Comparison of ENCODE assay signal across 17 mouse cellular contexts in the genomic region with DNA sequence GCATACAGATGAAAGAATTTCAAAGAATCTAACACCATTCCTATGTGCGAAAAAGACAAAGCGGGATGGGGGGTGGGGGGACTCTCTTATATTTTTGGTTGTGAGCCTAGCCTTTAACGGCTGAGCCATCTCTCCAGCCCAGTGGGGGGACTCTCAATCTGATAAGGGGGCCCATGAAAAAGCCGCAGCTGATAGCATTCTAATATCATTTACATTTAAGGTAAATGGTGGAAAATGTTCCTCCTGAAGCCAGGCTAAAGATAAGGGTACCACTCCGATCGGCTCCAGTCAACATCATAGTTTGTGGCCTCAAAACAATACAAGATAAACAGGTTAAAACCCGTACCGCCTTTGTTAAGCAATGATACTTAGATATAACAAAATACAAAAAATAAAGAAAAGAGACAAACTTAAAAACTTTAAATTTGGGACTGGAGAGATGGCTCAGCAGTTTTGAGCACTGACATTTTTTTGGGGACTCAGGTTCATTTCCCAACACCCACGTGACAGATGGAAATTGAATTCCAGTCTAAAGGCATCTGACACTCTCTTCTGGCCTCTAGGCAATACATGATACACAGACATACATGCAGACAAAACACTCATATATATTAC. TPM values are rescaled to one million over a fixed set of nuclear protein-coding genes. Genes with fewer than 3 reads are reported as not detected.
DNase-seq lines count a peak whose midpoint lies in the region; ATAC-seq and TF ChIP-seq lines count a peak whose summit lies in the region.
"Had no signal": no experiment of that assay in that cellular context is flagged by ENCODE, and none has a peak within 500 bp of the region (broad histone marks: within the 10 kb centered on the region; RNA-seq: fewer than 3 reads in every experiment).

No protein-coding gene starts in this region.

- WGBS in liver, embryonic 13.5 days (ENCODE audit: insufficient replicate concordance): 30% methylated on average over 9 of the region's 9 CpGs
- WGBS in liver, postnatal 0 days (ENCODE audit: insufficient replicate concordance): 58% methylated on average over 9 of the region's 9 CpGs
- 84% methylated on average over 9 of the region's 9 CpGs for WGBS in heart, embryonic 11.5 days (ENCODE audit: insufficient replicate concordance)
- WGBS in hindbrain, embryonic 12.5 days: 93% methylated on average over 9 of the region's 9 CpGs

- H3K27me3 ChIP-seq in liver, embryonic 13.5 days: no peaks in the 10 kb centered on the region
- no peaks in the 10 kb centered on the region for H3K27me3 ChIP-seq in liver, postnatal 0 days (ENCODE audit: insufficient read depth, low read length)
- H3K27me3 ChIP-seq in heart, embryonic 11.5 days (ENCODE audit: control insufficient read depth, insufficient read depth, low read length): no peaks in the 10 kb centered on the region
- H3K27me3 ChIP-seq in hindbrain, embryonic 12.5 days: no peaks in the 10 kb centered on the region
- H3K27me3 ChIP-seq: forebrain, embryonic 12.5 days had no signal

- peaks cover 25% of the 10 kb centered on the region for H3K4me1 ChIP-seq in liver, embryonic 13.5 days (replicated peaks)
- no peaks in the 10 kb centered on the region for H3K4me1 ChIP-seq in liver, postnatal 0 days (ENCODE audit: insufficient read depth)
- H3K4me1 ChIP-seq in heart, embryonic 11.5 days (ENCODE audit: control insufficient read depth, insufficient read depth, low read length): no peaks in the 10 kb centered on the region
- H3K4me1 ChIP-seq in hindbrain, embryonic 12.5 days: no peaks in the 10 kb centered on the region
- H3K4me1 ChIP-seq: embryonic facial prominence, embryonic 10.5 days; forebrain, embryonic 12.5 days had no signal

- peak overlapping the region; percentile 75 for H3K27ac ChIP-seq in liver, embryonic 13.5 days
- H3K27ac ChIP-seq in liver, postnatal 0 days (ENCODE audit: low read depth): peak overlapping the region; percentile 45
- H3K27ac ChIP-seq in heart, embryonic 11.5 days (ENCODE audit: low read depth, low read length): no peak overlapping the region
- H3K27ac ChIP-seq in hindbrain, embryonic 12.5 days: no peak overlapping the region
- H3K27ac ChIP-seq: embryonic facial prominence, embryonic 10.5 days; forebrain, embryonic 12.5 days; hindbrain, embryonic 14.5 days had no signal

- peak; percentile 71 for ATAC-seq in liver, embryonic 13.5 days (ENCODE audit: low read depth)
- ATAC-seq in liver, postnatal 0 days: peak; percentile 24; the same call in 1 of the 2 replicates
- no peak for ATAC-seq in heart, embryonic 11.5 days (replicated peaks; ENCODE audit: insufficient number of reproducible peaks, low FRiP score, low TSS enrichment)
- no peak for ATAC-seq in hindbrain, embryonic 12.5 days (ENCODE audit: low FRiP score)
- ATAC-seq: forebrain, embryonic 16.5 days had no signal

- H3K9me3 ChIP-seq in liver, embryonic 13.5 days (replicated peaks): no peaks in the 10 kb centered on the region
- no peaks in the 10 kb centered on the region for H3K9me3 ChIP-seq in liver, postnatal 0 days (ENCODE audit: low read length)
- no peaks in the 10 kb centered on the region for H3K9me3 ChIP-seq in heart, embryonic 11.5 days (replicated peaks; ENCODE audit: control insufficient read depth, low read length)
- H3K9me3 ChIP-seq in hindbrain, embryonic 12.5 days (replicated peaks): no peaks in the 10 kb centered on the region
- H3K9me3 ChIP-seq: embryonic facial prominence, embryonic 10.5 days; forebrain, embryonic 12.5 days had no signal

- peak overlapping the region; percentile 24 for H3K9ac ChIP-seq in liver, embryonic 13.5 days
- H3K9ac ChIP-seq in liver, postnatal 0 days (replicated peaks): no peak overlapping the region
- H3K9ac ChIP-seq in heart, embryonic 11.5 days (ENCODE audit: low read depth, low read length): no peak overlapping the region
- H3K9ac ChIP-seq in hindbrain, embryonic 12.5 days: no peak overlapping the region
- H3K9ac ChIP-seq: forebrain, embryonic 12.5 days; hindbrain, embryonic 14.5 days had no signal

- H3K36me3 ChIP-seq in liver, embryonic 13.5 days: peaks cover 55% of the 10 kb centered on the region
- H3K36me3 ChIP-seq in liver, postnatal 0 days (replicated peaks; ENCODE audit: insufficient read depth, low read length): peaks cover 67% of the 10 kb centered on the region
- peaks cover 6% of the 10 kb centered on the region; the same call in 1 of the 2 replicates for H3K36me3 ChIP-seq in heart, embryonic 11.5 days (ENCODE audit: control insufficient read depth, insufficient read depth, low read length)
- peaks cover 15% of the 10 kb centered on the region; the same call in 1 of the 2 replicates for H3K36me3 ChIP-seq in hindbrain, embryonic 12.5 days

- no peak for TF ChIP-seq CTCF in liver, postnatal 0 days (IDR thresholded peaks at IDR 0.05; ENCODE audit: low read depth)

- peak overlapping the region; percentile 56 for H3K4me2 ChIP-seq in liver, embryonic 13.5 days
- H3K4me2 ChIP-seq in liver, postnatal 0 days (ENCODE audit: low read depth, low read length): peak overlapping the region; percentile 54
- H3K4me2 ChIP-seq in heart, embryonic 11.5 days: no peak overlapping the region
- no peak overlapping the region for H3K4me2 ChIP-seq in hindbrain, embryonic 12.5 days (replicated peaks)
- H3K4me2 ChIP-seq: forebrain, embryonic 12.5 days; hindbrain, embryonic 14.5 days had no signal

- peak overlapping the region; percentile 23 for H3K4me3 ChIP-seq in liver, embryonic 13.5 days (replicated peaks)
- H3K4me3 ChIP-seq in liver, postnatal 0 days (ENCODE audit: low read depth, low read length): no peak overlapping the region
- no peak overlapping the region for H3K4me3 ChIP-seq in heart, embryonic 11.5 days (ENCODE audit: low read depth, low read length)
- no peak overlapping the region for H3K4me3 ChIP-seq in hindbrain, embryonic 12.5 days
- H3K4me3 ChIP-seq: embryonic facial prominence, embryonic 10.5 days; forebrain, embryonic 12.5 days had no signal

- no peak for TF ChIP-seq EP300 in liver, postnatal 0 days (IDR thresholded peaks at IDR 0.05; ENCODE audit: low read depth)

- peak; percentile 10 for DNase-seq in MEL-GATA-1-ER (ENCODE audit: extremely low read depth, low read depth)
- peak; percentile 31 for DNase-seq in c-Kit-positive CD71-positive TER-119-positive erythroid progenitor cells, embryonic 14.5 days (ENCODE audit: low spot score)
- no peak for DNase-seq in liver, embryonic 13.5 days
- no peak for DNase-seq in liver, postnatal 0 days
- no peak for DNase-seq in adrenal gland, postnatal 14 days
- DNase-seq in gastrocnemius, postnatal 4 days (ENCODE audit: low spot score in 2 of 2): no peak
- DNase-seq: adrenal gland, postnatal 10 days; cerebellum, adult 2 months; cerebellum, postnatal 10 days; gastrocnemius, postnatal 14 days; heart, postnatal 14 days had no signal

RNA-seq across cellular contexts. Expression of gene Gas2l3, which starts 20.5 kb away (rescaled TPM):
- 5.0 and 6.2 TPM in 2 replicates for polyA plus RNA-seq in liver, embryonic 13.5 days (2015; fragmentation: Nextera tagmentation; extraction: Ambion mirVana)
- 2.8 and 2.9 TPM in 2 replicates for polyA plus RNA-seq in liver, postnatal 0 days (2015; fragmentation: Nextera tagmentation; extraction: Ambion mirVana)
- total RNA-seq in adrenal gland, postnatal 14 days (2021): 8.5 and 9.2 TPM in 2 replicates
- total RNA-seq in gastrocnemius, postnatal 4 days (2021): 10 to 100 TPM; 17.7 to 19.1 TPM
- polyA plus RNA-seq in heart, embryonic 11.5 days (2014; fragmentation: Nextera tagmentation; extraction: Ambion mirVana): 15.3 and 17.6 TPM in 2 replicates
- 9.6 and 10.8 TPM in 2 replicates for polyA plus RNA-seq in hindbrain, embryonic 12.5 days (2016; fragmentation: Nextera tagmentation; extraction: Ambion mirVana)

Comparison
In these comparisons a context has a peak if more than half of its experiments do, and no peak if none do; other contexts are left out.
1. DNase-seq: peak in MEL-GATA-1-ER (single experiment) and c-Kit-positive CD71-positive TER-119-positive erythroid progenitor cells, embryonic 14.5 days (single experiment); none in liver, embryonic 13.5 days (single experiment), liver, postnatal 0 days (single experiment), adrenal gland, postnatal 14 days (single experiment) and gastrocnemius, postnatal 4 days (0 of 2).
2. ATAC-seq: peak in liver, embryonic 13.5 days (single experiment) and liver, postnatal 0 days (single experiment); none in heart, embryonic 11.5 days (single experiment) and hindbrain, embryonic 12.5 days (single experiment).
3. H3K27ac ChIP-seq: peak in liver, embryonic 13.5 days (single experiment) and liver, postnatal 0 days (single experiment); none in heart, embryonic 11.5 days (single experiment) and hindbrain, embryonic 12.5 days (single experiment).
4. H3K4me2 ChIP-seq: peak in liver, embryonic 13.5 days (single experiment) and liver, postnatal 0 days (single experiment); none in heart, embryonic 11.5 days (single experiment) and hindbrain, embryonic 12.5 days (single experiment).